Mouse (Mus musculus) intestine, postnatal 0 days (tissue): ENCODE measurements around the gene Aen. TPM values are rescaled to one million over a fixed set of nuclear protein-coding genes. Genes with fewer than 3 reads are reported as not detected.

ENCODE experiments used
- ATAC-seq: fragments of 200-750 bp; cut with Nextera tagmentation; 2 replicates; pipeline ENCODE4 v1.8.0; 2017; ENCODE audit warnings: mild to moderate bottlenecking, moderate TSS enrichment, moderate library complexity
- H3K27ac ChIP-seq: fragments of 300-500 bp; sonication (generic); 2 replicates; pipeline ENCODE4 v1.5.1; 2014; ENCODE audit warnings: mild to moderate bottlenecking, low read depth, low read length, moderate library complexity
- H3K27me3 ChIP-seq: fragments of 300-500 bp; sonication (generic); replicated peaks from 2 replicates; pipeline ENCODE4 v1.6.1; 2014; ENCODE audit warnings: low read length, mixed read lengths; ENCODE audit not compliant: control insufficient read depth, insufficient read depth
- H3K36me3 ChIP-seq: fragments of 300-500 bp; sonication (generic); 2 replicates; pipeline ENCODE4 v1.6.1; 2014; ENCODE audit warnings: mild to moderate bottlenecking, moderate library complexity; ENCODE audit not compliant: control insufficient read depth, insufficient read depth
- H3K4me1 ChIP-seq: fragments of 300-500 bp; sonication (generic); replicated peaks from 2 replicates; pipeline ENCODE4 v1.6.1; 2014; ENCODE audit warnings: antibody characterized with exemption, low read length, mixed read lengths; ENCODE audit not compliant: control insufficient read depth, insufficient read depth
- H3K4me2 ChIP-seq: fragments of 300-500 bp; sonication (generic); replicated peaks from 2 replicates; pipeline ENCODE4 v1.6.1; 2014; ENCODE audit warnings: low read depth, mild to moderate bottlenecking, moderate library complexity
- H3K4me3 ChIP-seq: fragments of 300-500 bp; sonication (generic); 2 replicates; pipeline ENCODE4 v1.5.1; 2014; ENCODE audit warnings: low read depth, low read length
- H3K9ac ChIP-seq: fragments of 300-500 bp; sonication (generic); 2 replicates; pipeline ENCODE4 v1.6.1; 2014; ENCODE audit warnings: mild to moderate bottlenecking, low read depth, low read length
- H3K9me3 ChIP-seq: fragments of 300-500 bp; sonication (generic); 2 replicates; pipeline ENCODE4 v1.6.1; 2016; ENCODE audit warnings: mixed run types; ENCODE audit not compliant: control insufficient read depth
- CTCF ChIP-seq: sonication (generic); IDR thresholded peaks from 2 replicates; pipeline ENCODE4 v1.5.1; 2016; ENCODE audit warnings: low read depth, mild to moderate bottlenecking, control low read depth, antibody characterized with exemption, moderate library complexity
- WGBS: fragments of 180-500 bp; shearing (Covaris S2); extraction: QIAGEN DNeasy Blood & Tissue Kit; methylation state at CpG from one replicate; pipeline ENCODE4 v1.1.7; 2014; 5-methylcytosine and 5-hydroxymethylcytosine counted together
- polyA plus RNA-seq: library from polyadenylated mRNA; unstranded; fragments of >200 nt; fragmentation: Nextera tagmentation; extraction: Ambion mirVana; gene quantifications from 2 replicates; pipeline ENCODE4 v1.2.1, GENCODE M21; 2015

Gene Aen
- 19.7 and 20.6 TPM in 2 replicates for polyA plus RNA-seq

- peak within 1 kb of the TSS; percentile 95 for H3K4me2 ChIP-seq
- 4% methylated on average over 53 of the region's 53 CpGs for WGBS
- 0 out of 2 replicates have a peak, but pooled peaks cover 3% of the 10 kb centered on the region for H3K4me1 ChIP-seq
- H3K27me3 ChIP-seq = no peaks in the 10 kb centered on the region
- peak within 1 kb of the TSS; percentile 80 for H3K9ac ChIP-seq
- no peaks in the 10 kb centered on the region for H3K9me3 ChIP-seq
- peak within 1 kb of the TSS; percentile 35; the same call in 1 of the 2 replicates for H3K27ac ChIP-seq
- peak within 1 kb of the TSS; percentile 95 for H3K4me3 ChIP-seq
- no peak for TF ChIP-seq CTCF
- no peaks in the 10 kb centered on the region for H3K36me3 ChIP-seq
- ATAC-seq = peak; percentile 97
Measured at GRCm38 (mm10) chr7:78895653-78896333, at the start of gene Aen. Gene Aen (plus strand): TSS chr7:78895854.

DNA sequence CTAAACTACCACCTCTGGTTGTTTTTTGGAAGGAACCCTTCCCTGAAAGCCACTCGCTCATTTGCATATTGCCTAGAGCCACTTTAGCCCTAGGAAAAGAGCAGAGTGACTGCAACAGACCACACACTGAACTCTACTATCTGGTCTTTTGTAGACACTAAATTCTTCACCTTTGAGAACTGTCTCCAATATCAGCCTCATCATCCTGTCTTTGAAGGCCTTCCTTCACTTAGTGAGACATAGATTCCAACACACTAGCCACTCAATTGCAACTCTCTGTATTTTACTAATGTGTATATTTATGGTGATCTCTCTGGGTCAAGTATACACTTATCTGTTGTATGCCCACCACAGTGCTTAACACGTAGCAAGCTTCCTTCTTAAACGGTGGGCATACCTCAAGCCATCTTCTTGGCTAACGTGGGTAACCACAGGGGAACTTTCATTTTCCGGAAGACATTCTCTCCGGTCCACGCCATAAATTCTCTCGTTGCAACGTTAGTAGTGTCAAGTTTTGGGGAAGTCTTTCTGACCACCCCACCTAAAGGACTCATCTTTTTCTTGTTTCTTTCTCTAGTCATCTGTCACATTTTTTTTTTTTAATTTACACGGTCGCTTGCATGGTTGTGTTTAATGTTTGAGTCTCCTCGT is 49.5 kb upstream of the Aen start:
- ATAC-seq = no peak
- H3K27ac ChIP-seq = peak overlapping the region; percentile 86
- H3K9me3 ChIP-seq = no peaks in the 10 kb centered on the region
- peak overlapping the region; percentile 73 for H3K4me2 ChIP-seq
- peaks cover 21% of the 10 kb centered on the region; the same call in 1 of the 2 replicates for H3K36me3 ChIP-seq
- 0 out of 2 replicates have a peak, but pooled peaks cover 6% of the 10 kb centered on the region for H3K4me1 ChIP-seq
- H3K9ac ChIP-seq = peak overlapping the region; percentile 87
- WGBS = 29% methylated on average over 12 of the region's 12 CpGs
- no peak for TF ChIP-seq CTCF
- no peaks in the 10 kb centered on the region for H3K27me3 ChIP-seq
- H3K4me3 ChIP-seq = peak overlapping the region; percentile 84

GRCm38 (mm10) chr7:78846737-78847434 is 48.8 kb upstream of the Aen start, which contains the start of gene Det1:
Gene Det1 (minus strand): TSS chr7:78847263.
- Histone ChIP-seq H3K4me3 (peak within 1 kb of the TSS; percentile 84), H3K27me3 (no peaks in the 10 kb centered on the region), H3K9ac (peak within 1 kb of the TSS; percentile 87), H3K4me1 (0 out of 2 replicates have a peak, but pooled peaks cover 6% of the 10 kb centered on the region), H3K27ac (peak within 1 kb of the TSS; percentile 86), H3K4me2 (peak within 1 kb of the TSS; percentile 73), H3K36me3 (peaks cover 21% of the 10 kb centered on the region; the same call in 1 of the 2 replicates), H3K9me3 (no peaks in the 10 kb centered on the region)
- ATAC-seq = peak; percentile 92
- under 1% methylated on average over 41 of the region's 54 CpGs for WGBS
- TF ChIP-seq CTCF = peak; percentile 98

DNA sequence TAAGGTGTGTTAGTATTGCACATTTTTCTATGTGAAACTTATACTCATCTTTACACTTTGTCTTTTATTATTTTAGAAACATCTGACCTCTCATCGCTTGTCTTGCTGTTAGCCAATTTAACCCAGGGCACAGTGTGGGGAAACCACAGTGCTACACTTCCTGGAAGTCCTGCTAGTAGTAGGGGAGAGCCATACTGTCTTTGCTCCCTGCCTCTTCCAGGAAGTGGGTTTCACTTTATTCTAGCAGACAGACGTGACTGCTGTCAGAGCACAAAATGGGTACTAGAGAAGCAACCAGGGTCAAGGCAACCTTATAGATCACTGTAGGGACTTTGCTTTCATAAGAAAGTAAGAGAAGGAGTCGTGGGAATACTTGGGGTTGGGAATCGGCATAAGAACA is 41.6 kb upstream of the Aen start:
- Histone ChIP-seq H3K4me2 (no peak overlapping the region), H3K27me3 (no peaks in the 10 kb centered on the region), H3K9ac (no peak overlapping the region), H3K4me1 (no peaks in the 10 kb centered on the region), H3K9me3 (no peaks in the 10 kb centered on the region), H3K27ac (no peak overlapping the region), H3K36me3 (no peaks in the 10 kb centered on the region), H3K4me3 (no peak overlapping the region)
- no peak for TF ChIP-seq CTCF
- no peak for ATAC-seq
- WGBS = 57% methylated on average over 4 of the region's 4 CpGs

DNA sequence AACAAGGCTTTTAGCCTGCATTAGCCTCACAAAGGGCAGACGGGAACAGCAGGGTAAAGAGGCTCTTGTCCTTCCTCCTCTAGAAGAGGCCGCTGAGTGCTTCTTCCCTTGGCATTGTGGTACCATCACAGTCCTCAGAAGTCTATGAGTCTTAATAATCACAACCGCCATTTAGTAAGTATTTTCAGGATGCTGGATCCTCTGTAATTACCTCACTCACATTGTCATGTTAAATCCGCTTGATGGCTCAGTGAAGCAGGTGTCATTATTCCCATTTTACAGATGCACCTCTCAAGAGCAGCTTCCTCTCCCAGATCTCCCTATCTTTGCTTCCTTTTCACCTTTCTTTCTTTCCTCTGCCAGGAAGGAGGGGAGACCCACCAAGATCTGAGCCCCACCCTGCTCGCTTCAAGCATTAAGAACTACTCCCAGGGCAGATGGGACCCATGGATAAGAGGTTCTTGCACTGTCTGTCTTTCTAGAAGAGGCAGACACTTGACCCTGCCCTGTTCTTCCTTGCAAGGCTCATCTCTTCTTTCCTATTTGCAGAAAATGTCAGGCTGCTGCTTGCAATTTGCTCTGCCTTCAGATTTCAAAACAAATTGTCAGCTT is 40.5 kb upstream of the Aen start:
- Histone ChIP-seq H3K27ac (no peak overlapping the region), H3K4me1 (no peaks in the 10 kb centered on the region), H3K27me3 (no peaks in the 10 kb centered on the region), H3K9me3 (no peaks in the 10 kb centered on the region), H3K4me3 (no peak overlapping the region), H3K36me3 (no peaks in the 10 kb centered on the region), H3K4me2 (no peak overlapping the region), H3K9ac (no peak overlapping the region)
- TF ChIP-seq CTCF = no peak
- no peak for ATAC-seq
- 70% methylated on average over 5 of the region's 5 CpGs for WGBS
